Mouse (Mus musculus) embryonic fibroblast, embryonic 13.5 days (primary cell): ENCODE measurements at regions not wholly inside any gene's neighbourhood (a gene's known extent, or its start where the extent isn't known, plus 50 kb on each side); places are given as distances from the start of the nearest gene placed in this dataset.

Source experiments
- CTCF ChIP-seq: IDR thresholded peaks from 2 replicates; pipeline ENCODE4 v1.5.1; 2011; ENCODE audit warnings: mild to moderate bottlenecking, control low read depth, low read length, moderate library complexity, borderline replicate concordance; ENCODE audit not compliant: insufficient read depth
- POLR2A ChIP-seq: IDR thresholded peaks from 2 replicates; pipeline ENCODE4 v1.6.1; 2011; ENCODE audit warnings: low read depth, mild to moderate bottlenecking, control low read depth, low read length, moderate library complexity

GRCm38 (mm10) chr12:117357811-117358210 is 158.5 kb upstream of the Rapgef5 start:
- TF ChIP-seq CTCF (no peak), POLR2A (no peak)
